Mouse (Mus musculus): ENCODE measurements at regions not wholly inside any gene's neighbourhood (a gene's known extent, or its start where the extent isn't known, plus 50 kb on each side); places are given as distances from the start of the nearest gene placed in this dataset.

GRCm38 (mm10) chr4:127640251-127641085, 282.5 kb upstream of the Gjb5 start:
- DNase-seq (ENCODE audit: low spot score in 2 of 2): peak; percentile 80 to 85

- no peak for DNase-seq (ENCODE audit: low spot score in 2 of 2)
These were observed 281.8 kb upstream of the Gjb5 start for GRCm38 (mm10) chr4:127639765-127640164.

GRCm38 (mm10) chr4:127636934-127637333, 279.0 kb upstream of the Gjb5 start:
- no peak for DNase-seq (ENCODE audit: low spot score in 2 of 2)

GRCm38 (mm10) chr4:127635262-127635661, 277.3 kb upstream of the Gjb5 start:
- no peak for DNase-seq (ENCODE audit: low spot score in 2 of 2)

GRCm38 (mm10) chr4:127619870-127620269, 261.9 kb upstream of the Gjb5 start:
- no peak for DNase-seq (ENCODE audit: low spot score in 2 of 2)

GRCm38 (mm10) chr4:127612761-127613160, 254.8 kb upstream of the Gjb5 start:
- DNase-seq (ENCODE audit: low spot score in 2 of 2): peak in 1 of 2 experiments; percentile 43

GRCm38 (mm10) chr4:127600919-127601318, 242.9 kb upstream of the Gjb5 start:
- DNase-seq (ENCODE audit: low spot score in 2 of 2): peak; percentile 45 to 62

- DNase-seq (ENCODE audit: low spot score in 2 of 2): no peak
These were observed 240.6 kb upstream of the Gjb5 start for GRCm38 (mm10) chr4:127598610-127599009.

GRCm38 (mm10) chr4:127594081-127594480, 236.1 kb upstream of the Gjb5 start:
- DNase-seq (ENCODE audit: low spot score in 2 of 2): no peak

GRCm38 (mm10) chr4:127591540-127591939, 233.6 kb upstream of the Gjb5 start:
- DNase-seq (ENCODE audit: low spot score in 2 of 2): no peak

GRCm38 (mm10) chr4:127586822-127587221, 228.8 kb upstream of the Gjb5 start:
- no peak for DNase-seq (ENCODE audit: low spot score in 2 of 2)

- peak; percentile 56 to 77 for DNase-seq (ENCODE audit: low spot score in 2 of 2)
These were observed 218.5 kb upstream of the Gjb5 start for GRCm38 (mm10) chr4:127576521-127576920.

GRCm38 (mm10) chr4:127562602-127563001, 204.6 kb upstream of the Gjb5 start:
- DNase-seq (ENCODE audit: low spot score in 2 of 2): no peak

- DNase-seq (ENCODE audit: low spot score in 2 of 2): no peak
These were observed 200.6 kb upstream of the Gjb5 start for GRCm38 (mm10) chr4:127558572-127558971.

- no peak for DNase-seq (ENCODE audit: low spot score in 2 of 2)
These were observed 194.7 kb upstream of the Gjb5 start for GRCm38 (mm10) chr4:127552456-127553225.

GRCm38 (mm10) chr4:127549581-127549980, 191.6 kb upstream of the Gjb5 start:
- no peak for DNase-seq (ENCODE audit: low spot score in 2 of 2)

- no peak for DNase-seq (ENCODE audit: low spot score in 2 of 2)
These were observed 191.0 kb upstream of the Gjb5 start for GRCm38 (mm10) chr4:127549018-127549417.

- no peak for DNase-seq (ENCODE audit: low spot score in 2 of 2)
These were observed 187.1 kb upstream of the Gjb5 start for GRCm38 (mm10) chr4:127545106-127545505.

GRCm38 (mm10) chr4:127543276-127543675, 185.3 kb upstream of the Gjb5 start:
- DNase-seq (ENCODE audit: low spot score in 2 of 2): peak; percentile 35 to 73

- DNase-seq (ENCODE audit: low spot score in 2 of 2): peak in 1 of 2 experiments; percentile 25
These were observed 184.8 kb upstream of the Gjb5 start for GRCm38 (mm10) chr4:127542771-127543170.

- peak in 1 of 2 experiments; percentile 49 for DNase-seq (ENCODE audit: low spot score in 2 of 2)
These were observed 179.0 kb upstream of the Gjb5 start for GRCm38 (mm10) chr4:127536952-127537351.

- DNase-seq (ENCODE audit: low spot score in 2 of 2): no peak
These were observed 177.6 kb upstream of the Gjb5 start for GRCm38 (mm10) chr4:127535630-127536029.
